Mouse (Mus musculus) left cerebral cortex, adult 2 months (tissue): Measurements from ENCODE around the gene Cryba1. TPM values are rescaled to one million over a fixed set of nuclear protein-coding genes. Genes with fewer than 3 reads are reported as not detected.
A peak's percentile ranks its signal among the peaks of the same experiment; 100 is the strongest.
"Not testable (repeated sequence)": the region's sequence is repeated elsewhere in the genome, so short reads cannot be mapped to it uniquely, and the experiment has no call there.

Experiments used
- DNase-seq, 2 experiments: peaks; one replicate each; pipeline ENCODE4 v3.0.0; 2021 to 2022; ENCODE audit warnings: low spot score in 2 of 2, mixed read lengths in 1 of 2; ENCODE audit errors: extremely low spot score in 1 of 2
- H3K27ac ChIP-seq: fragments of 200-600 bp; 2 replicates; pipeline ENCODE4 v1.8.1; 2022
- H3K4me3 ChIP-seq: fragments of 200-600 bp; 2 replicates; pipeline ENCODE4 v1.8.1; 2022
- CTCF ChIP-seq: fragments of 200-600 bp; IDR thresholded peaks from 2 replicates; pipeline ENCODE4 v1.8.1; 2022; ENCODE audit warnings: antibody characterized with exemption, mild to moderate bottlenecking, moderate library complexity
- intact Hi-C: fragments of 180-260 bp; cut with DNase I; formaldehyde crosslinking; loops from one replicate; pipeline ENCODE4 v1.15.1; 2025
- total RNA-seq, 2 experiments: library from RNA; stranded (reverse); gene quantifications; 2 replicates each; pipeline ENCODE4 v1.2.3; 2021

The Cryba1 gene
- total RNA-seq, 2 experiments from 2014 or later = not detected

DNA sequence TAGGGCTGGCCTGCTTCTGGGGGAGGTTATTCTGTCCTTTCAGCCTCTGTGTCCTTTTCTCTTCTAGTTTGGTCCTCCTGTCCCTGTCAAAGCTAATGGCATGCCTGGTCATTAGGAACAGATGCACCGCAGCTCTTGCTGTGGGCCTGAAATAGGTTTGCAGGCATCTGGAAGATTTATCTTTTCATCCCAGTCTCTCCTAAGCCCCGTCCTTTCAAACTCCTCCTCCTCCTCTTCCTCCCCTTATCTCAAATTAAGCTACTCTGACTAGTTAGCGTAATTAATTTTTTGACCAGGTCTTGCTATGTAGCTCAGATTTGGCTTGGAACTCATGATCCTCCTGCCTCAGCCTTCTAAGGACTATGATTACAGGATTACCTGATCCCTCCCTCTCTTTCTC, 28.4 kb upstream of the Cryba1 start:
- intact Hi-C loops = no loop called here
- TF ChIP-seq CTCF = no peak
- H3K27ac ChIP-seq = no peak overlapping the region
- no peak for DNase-seq
- H3K4me3 ChIP-seq = no peak overlapping the region

DNA sequence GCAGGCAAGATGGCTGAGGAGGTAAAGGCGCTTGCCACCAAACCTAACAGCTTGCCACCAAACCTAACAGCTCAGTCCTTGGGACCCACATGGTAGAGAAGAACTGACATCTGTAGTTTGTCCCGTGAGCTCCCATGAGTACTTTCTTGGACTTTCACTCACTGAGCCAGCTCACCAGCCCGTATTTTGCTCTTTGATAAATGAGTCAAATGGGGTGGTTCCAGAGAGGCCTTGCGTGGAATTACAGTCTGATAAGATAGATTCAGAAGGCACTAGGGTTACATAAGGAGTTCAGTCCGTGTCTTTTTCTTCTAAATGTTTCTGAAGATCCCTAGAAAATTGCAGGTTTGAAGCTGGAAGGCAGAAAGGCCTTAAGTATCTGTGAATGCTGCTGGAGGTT, 27.4 kb upstream of the Cryba1 start:
- no peak for TF ChIP-seq CTCF
- H3K27ac ChIP-seq = no peak overlapping the region
- intact Hi-C loops = no loop called here
- H3K4me3 ChIP-seq = no peak overlapping the region
- DNase-seq = no peak

DNA sequence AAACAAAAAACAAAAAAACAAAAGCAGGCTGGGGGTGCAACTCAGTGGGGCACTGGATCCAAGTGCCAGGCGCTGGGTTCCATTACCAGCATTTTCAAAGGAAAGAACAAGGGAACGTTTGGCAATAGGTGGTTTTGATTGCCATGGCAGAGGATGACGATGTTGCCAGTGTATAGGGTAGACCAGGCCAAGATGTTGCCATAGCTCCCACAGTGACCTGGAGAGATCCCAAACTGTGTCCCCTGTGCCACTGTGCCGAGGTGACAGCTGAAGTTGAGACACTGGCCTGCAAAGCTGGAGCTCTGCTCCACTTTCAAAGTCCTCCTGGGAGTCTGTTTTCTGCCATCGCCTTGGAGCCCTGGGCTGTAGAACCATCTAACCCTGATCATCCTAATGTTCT, 23.9 kb upstream of the Cryba1 start:
- DNase-seq = no peak
- H3K4me3 ChIP-seq = no peak overlapping the region
- no peak for TF ChIP-seq CTCF
- intact Hi-C loops = no loop called here
- H3K27ac ChIP-seq = no peak overlapping the region

DNA sequence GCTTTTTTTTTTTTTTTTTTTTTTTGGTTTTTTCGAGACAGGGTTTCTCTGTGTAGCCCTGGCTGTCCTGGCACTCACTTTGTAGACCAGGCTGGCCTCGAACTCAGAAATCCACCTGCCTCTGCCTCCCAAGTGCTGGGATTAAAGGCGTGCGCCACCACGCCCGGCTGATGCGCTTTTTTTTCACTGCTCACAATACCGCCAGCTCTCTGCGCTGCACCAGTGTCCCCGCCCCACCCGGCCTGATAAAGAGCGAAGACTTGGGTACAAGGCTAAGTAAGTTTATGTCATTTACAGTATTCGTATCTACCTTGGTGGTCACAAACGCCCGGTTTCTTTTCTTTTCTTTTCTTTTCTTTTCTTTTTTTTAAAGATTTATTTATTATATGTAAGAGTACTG, 22.0 kb upstream of the Cryba1 start:
- intact Hi-C loops = not testable (repeated sequence)

DNA sequence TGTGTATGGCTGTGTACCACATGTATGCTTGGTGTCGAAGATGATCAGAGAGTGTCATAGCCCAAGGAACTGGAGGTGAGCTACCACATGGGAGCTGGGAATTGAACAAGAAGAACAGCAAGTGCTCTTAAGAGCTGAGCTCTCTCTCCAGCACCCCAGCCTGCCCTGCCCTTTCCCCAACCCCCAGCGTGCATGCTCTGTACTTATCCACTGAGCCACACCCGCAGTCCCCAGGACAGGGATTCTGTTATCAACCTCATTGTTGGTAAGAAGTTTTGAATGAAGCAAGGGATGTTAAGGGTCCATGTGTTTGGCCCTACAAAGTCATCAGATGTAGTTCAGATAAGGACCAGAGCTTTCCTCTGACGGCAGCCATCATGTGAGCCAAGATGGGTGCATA, 21.6 kb upstream of the Cryba1 start:
- Histone ChIP-seq H3K27ac (no peak overlapping the region), H3K4me3 (no peak overlapping the region)
- intact Hi-C loops = no loop called here
- TF ChIP-seq CTCF = no peak
- no peak for DNase-seq

More for the DNA sequence above, 22.0 kb upstream of the Cryba1 start:
- H3K27ac ChIP-seq, H3K4me3 ChIP-seq, DNase-seq: not testable (repeated sequence)

DNA sequence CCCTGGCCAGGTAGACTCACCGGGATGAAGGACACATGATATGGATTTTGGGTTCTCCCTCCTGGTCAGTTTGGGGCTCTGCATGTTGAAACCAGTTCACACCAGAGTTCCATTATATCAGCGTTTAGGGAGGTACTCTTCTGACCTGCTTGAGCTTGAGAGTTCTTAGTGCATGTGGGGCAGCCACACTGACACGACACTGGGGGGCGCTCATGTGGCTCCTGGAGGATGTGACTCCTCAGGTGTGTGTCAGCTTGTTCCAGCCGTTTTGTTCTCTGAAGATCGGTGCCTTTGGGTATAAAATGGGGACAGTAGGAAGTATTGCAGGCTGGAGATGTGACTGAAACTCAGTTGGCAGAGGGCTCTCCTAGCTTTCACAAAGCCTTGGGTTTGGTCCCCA, 18.9 kb upstream of the Cryba1 start:
- TF ChIP-seq CTCF = peak; percentile 57
- intact Hi-C loops = no loop called here
- H3K4me3 ChIP-seq = no peak overlapping the region
- no peak overlapping the region for H3K27ac ChIP-seq
- no peak for DNase-seq

DNA sequence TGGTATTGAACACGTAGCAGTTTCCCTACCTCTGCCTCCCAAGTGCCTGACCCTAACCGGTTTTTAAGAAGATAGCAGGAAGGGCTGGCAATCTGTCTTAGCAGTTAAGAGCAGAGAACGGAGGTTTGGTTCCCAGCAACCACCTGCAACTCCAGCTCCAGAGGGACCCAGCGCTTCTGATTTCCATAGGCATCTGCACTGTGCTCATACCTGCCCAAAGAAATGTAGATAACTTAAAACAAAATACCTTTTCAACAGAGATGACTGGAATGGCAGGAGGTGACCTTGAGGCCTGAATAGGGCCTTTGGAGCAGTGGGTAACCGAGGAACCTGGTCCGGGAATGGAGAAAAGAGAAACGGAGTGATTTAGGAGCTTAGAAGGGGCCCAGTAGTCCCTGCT, 13.5 kb upstream of the Cryba1 start:
- no peak for DNase-seq
- intact Hi-C loops = loop anchor here (2.0 to 10.0 kb wide), 2 partner anchors 76 to 226 kb away; no protein-coding TSS in a partner anchor

DNA sequence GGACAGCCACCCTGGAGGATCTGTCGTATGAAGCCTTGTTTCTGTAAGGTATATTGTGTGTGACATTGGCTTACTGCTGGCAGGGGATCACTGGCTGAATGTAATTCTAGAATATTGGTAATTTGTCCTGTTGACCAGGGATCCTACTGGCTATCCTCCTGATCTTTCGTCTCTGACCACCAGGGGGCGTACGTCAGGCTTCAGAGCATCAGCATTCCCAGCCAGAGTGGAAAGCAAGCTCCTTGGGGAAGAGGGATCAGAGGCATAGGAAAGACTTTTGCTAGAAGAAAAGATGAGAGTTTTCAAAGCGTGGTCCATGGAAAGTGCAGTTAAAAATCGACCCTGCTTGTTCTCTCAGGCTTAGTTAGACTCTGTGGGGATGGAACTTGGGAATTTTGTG, 12.2 kb upstream of the Cryba1 start:
- DNase-seq = peak; percentile 80 to 84
- Histone ChIP-seq H3K4me3 (no peak overlapping the region), H3K27ac (no peak overlapping the region)
- intact Hi-C loops = loop anchor here (2.0 to 10.0 kb wide), 2 partner anchors 56 to 228 kb away; no protein-coding TSS in a partner anchor
- TF ChIP-seq CTCF = peak; percentile 93

More for the DNA sequence above, 13.5 kb upstream of the Cryba1 start:
- Histone ChIP-seq H3K4me3 (no peak overlapping the region), H3K27ac (no peak overlapping the region)
- TF ChIP-seq CTCF = no peak

DNA sequence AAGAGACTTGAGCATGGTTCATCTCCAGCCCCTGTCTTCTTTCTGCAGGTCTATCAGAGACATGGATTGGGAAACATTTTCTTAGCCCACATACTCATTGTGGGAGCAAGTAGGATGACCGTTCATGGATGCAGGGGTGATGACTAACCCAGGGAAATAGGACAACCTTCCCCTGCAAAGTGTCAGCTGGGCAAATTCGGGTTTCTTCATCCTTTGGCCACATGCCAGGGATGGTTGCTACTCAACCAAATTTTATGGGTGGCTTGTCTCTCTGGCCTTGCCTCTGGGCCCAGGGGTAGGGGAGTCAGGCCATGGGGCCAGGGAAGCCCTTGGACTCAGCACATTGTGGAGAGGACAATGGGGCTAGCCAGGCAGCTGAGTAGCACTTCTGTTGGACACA, 3.5 kb upstream of the Cryba1 start:
- TF ChIP-seq CTCF = no peak
- Histone ChIP-seq H3K27ac (no peak overlapping the region), H3K4me3 (no peak overlapping the region)
- no peak for DNase-seq
- intact Hi-C loops = no loop called here

DNA sequence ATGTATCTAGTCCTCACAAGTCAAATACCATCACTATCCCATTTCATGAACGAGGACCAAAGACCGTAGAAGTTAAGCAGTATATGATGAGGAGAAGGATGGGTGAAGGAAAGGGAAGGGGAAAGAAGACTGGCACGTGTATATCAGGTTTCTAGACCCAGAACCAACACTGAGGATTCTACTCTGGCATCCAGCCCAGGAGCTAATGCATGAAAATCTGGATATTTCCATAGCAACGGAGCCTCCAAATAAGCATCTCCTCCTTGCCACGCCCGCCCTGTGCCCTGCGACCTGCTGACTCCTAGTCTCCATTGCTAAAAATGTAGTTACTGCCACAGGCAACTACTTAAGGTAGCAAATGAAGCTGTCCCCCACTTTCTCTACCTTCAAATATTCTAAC, 317 bp downstream of the Cryba1 start:
- intact Hi-C loops = no loop called here
- no peak for TF ChIP-seq CTCF
- DNase-seq = no peak

DNA sequence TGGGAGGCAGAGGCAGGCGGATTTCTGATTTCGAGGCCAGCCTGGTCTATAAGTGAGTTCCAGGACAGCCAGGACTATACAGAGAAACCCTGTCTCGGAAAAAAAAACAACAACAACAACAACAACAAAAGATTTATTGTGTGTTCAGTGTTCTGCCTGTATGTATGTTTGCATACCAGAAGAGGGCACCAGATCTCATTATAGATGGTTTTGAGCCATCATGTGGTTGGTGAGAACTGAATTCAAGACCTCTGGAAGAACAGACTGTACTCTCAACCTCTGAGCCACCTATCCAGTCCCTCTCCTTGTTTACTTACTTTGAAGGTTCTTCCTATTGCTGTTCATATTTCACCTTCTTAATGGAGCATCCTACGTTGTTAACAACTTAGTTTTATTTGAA, 3.7 kb downstream of the Cryba1 start:
- Histone ChIP-seq H3K4me3 (no peak overlapping the region), H3K27ac (no peak overlapping the region)
- TF ChIP-seq CTCF = no peak; the same call in 1 of the 2 replicates
- intact Hi-C loops = no loop called here
- no peak for DNase-seq

More for the DNA sequence above, 317 bp downstream of the Cryba1 start:
- H3K27ac ChIP-seq = no peak overlapping the region
- H3K4me3 ChIP-seq = no peak overlapping the region

DNA sequence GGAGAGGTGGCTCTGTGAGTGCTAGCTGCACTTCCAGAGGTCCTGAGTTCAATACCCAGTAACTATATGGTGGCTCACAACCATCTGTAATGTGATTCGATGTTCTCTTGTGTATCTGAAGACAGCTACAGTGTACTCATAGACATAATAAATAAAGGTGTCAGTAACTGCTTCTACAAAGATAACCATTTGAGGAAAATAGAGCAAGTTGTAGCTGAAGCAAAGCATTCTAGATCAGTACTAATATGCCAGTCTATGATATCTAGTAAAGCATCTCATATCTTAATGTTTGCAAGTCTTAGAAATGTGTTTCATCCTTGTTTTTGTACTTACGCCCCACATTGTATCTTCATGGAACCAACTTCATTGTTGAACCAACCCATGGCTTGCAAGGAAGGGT, 6.0 kb downstream of the Cryba1 start:
- intact Hi-C loops = no loop called here
- TF ChIP-seq CTCF = no peak
- no peak overlapping the region for H3K27ac ChIP-seq

DNA sequence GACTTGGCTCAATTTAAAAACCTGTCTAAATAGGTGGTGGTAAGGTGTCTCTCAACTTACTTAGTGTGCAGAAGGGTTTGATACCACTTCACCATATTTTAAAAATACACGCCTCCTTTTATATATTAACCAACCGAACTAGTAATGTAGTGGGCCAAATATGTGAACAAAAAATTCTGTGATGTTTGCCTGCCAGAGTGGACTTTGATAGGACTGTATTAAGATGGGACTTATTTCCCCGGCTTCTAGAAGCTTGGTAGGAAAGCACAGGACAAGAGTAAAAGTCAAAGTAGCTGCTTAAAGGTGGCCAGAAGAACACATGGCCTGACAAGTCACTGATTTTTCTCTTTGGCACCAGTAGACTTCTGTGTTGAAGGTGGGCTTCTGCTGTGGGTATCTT, 11.3 kb downstream of the Cryba1 start:
- TF ChIP-seq CTCF = no peak
- no peak for DNase-seq
- Histone ChIP-seq H3K4me3 (no peak overlapping the region), H3K27ac (no peak overlapping the region)
- intact Hi-C loops = no loop called here

More for the DNA sequence above, 6.0 kb downstream of the Cryba1 start:
- no peak for DNase-seq
- H3K4me3 ChIP-seq = no peak overlapping the region

DNA sequence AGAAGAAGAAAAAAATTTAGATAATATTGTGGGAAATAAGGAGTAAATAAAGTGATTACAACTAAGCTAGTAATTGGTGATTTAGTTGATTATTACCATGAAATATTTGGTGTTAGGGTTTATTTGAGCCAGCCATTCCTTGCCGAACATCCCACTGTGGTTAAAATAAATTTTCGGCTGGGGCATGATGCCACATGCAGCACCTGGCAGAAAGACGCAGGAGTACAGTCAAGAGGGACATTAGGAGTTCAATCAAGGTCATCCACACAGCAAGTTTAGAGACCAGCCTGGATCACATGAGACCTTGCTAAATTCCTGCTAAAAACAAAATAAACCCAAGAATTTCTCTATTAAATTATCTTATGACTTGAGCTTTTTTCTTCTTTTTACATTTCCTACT, 16.0 kb downstream of the Cryba1 start:
- TF ChIP-seq CTCF = no peak
- H3K4me3 ChIP-seq = no peak overlapping the region
- intact Hi-C loops = no loop called here
- H3K27ac ChIP-seq = no peak overlapping the region
- no peak for DNase-seq
